Mouse (Mus musculus) gonadal fat pad, adult 2 months (tissue): Measurements from ENCODE around the gene Nkd1. TPM values are rescaled to one million over a fixed set of nuclear protein-coding genes. Genes with fewer than 3 reads are reported as not detected.

ENCODE experiments used
- polyA plus RNA-seq: library from polyadenylated mRNA; depleted of rRNA; stranded (reverse); fragments of >200 nt; gene quantifications from 2 replicates; pipeline ENCODE4 v1.2.3, GENCODE M21; 2012; rRNA removed

Nkd1 gene
- polyA plus RNA-seq, 1 experiment: 50.9 TPM

Other genes starting within 250 kb of the Nkd1 start
- gene Adcy7, start 249.0 kb upstream of the Nkd1 start, polyA plus RNA-seq: 36.6 and 38.8 TPM in 2 replicates
- gene Brd7, start 159.2 kb upstream of the Nkd1 start, polyA plus RNA-seq: 29.5 and 32.4 TPM in 2 replicates
- gene Snx20, start 114.8 kb downstream of the Nkd1 start, polyA plus RNA-seq: 3.7 and 3.8 TPM in 2 replicates
- 1.5 and 1.9 TPM in 2 replicates for gene Nod2, start 126.0 kb downstream of the Nkd1 start, polyA plus RNA-seq
- gene Cyld, start 175.7 kb downstream of the Nkd1 start, polyA plus RNA-seq: 9.0 and 9.9 TPM in 2 replicates